Mouse (Mus musculus): ENCODE measurements around the gene Sh3gl1.

DNA sequence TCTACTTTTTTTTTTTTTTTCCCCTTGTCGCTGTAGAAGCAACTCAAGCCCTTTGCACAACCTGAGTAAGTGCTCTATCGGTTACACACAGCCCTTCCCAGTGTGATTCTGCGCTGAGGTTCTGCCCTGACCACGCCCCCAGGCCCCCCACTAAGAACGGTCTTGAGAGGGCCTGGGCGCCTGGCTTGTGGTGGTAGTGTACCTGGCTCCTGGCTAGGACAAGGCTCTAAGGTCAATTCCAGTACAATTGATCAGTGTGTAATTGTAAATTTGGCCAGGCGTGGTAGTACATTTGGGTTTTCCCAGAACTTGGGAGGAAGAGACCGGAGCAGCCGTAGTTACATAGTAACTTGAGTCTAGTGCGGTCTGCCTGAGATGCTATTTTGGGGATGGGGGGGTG lies 29.5 kb downstream of the Sh3gl1 start:
- no peak for TF ChIP-seq HCFC1 (IDR thresholded peaks at IDR 0.05; ENCODE audit: low read depth, low read length)
- no peak for TF ChIP-seq POLR2A (IDR thresholded peaks at IDR 0.05; ENCODE audit: low read depth, low read length)
- TF ChIP-seq CHD2 (IDR thresholded peaks at IDR 0.05; ENCODE audit: low read length): no peak
- no peak for TF ChIP-seq SMC3 (IDR thresholded peaks at IDR 0.05; ENCODE audit: low read depth, low read length)
- no peak for TF ChIP-seq ZC3H11A (IDR thresholded peaks at IDR 0.05; ENCODE audit: low read depth, low read length)
- no peak for TF ChIP-seq MAFK (IDR thresholded peaks at IDR 0.05; ENCODE audit: insufficient replicate concordance, low read length)
